Mouse (Mus musculus): ENCODE data around the gene Nfkbie. TPM values are rescaled to one million over a fixed set of nuclear protein-coding genes. Genes with fewer than 3 reads are reported as not detected.

Gene Nfkbie
- total and polyA plus RNA-seq, 3 experiments: 78.7 to 136 (median 90.0) TPM

- H3K9me3 ChIP-seq (replicated peaks; ENCODE audit: low read length): no peaks in the 10 kb centered on the region
- H3K4me3 ChIP-seq (replicated peaks in 1 of 3; ENCODE audit: low read depth in 2 of 3, low read length in 2 of 3, poor library complexity in 1 of 3): peak overlapping the region; percentile 90 to 100 (median 99)
- peak overlapping the region; percentile 55; the same call in 1 of the 2 replicates for H3K4me2 ChIP-seq (ENCODE audit: insufficient read depth, low read depth, poor library complexity, severe bottlenecking)
- H3K79me2 ChIP-seq (replicated peaks; ENCODE audit: control insufficient read depth, extremely low read depth, insufficient read depth, poor library complexity, severe bottlenecking): peaks cover 41% of the 10 kb centered on the region
- peak overlapping the region; percentile 99 for H3K9ac ChIP-seq (ENCODE audit: insufficient read depth, low read depth)
- dilution Hi-C loops (cut with MboI; ENCODE audit: extremely low pct_ligation_motif_present, extremely low pct_unique_long_range_greater_than_20kb, low sequenced_read_pairs) (no loop called here), in situ Hi-C loops (cut with MboI; ENCODE audit: low pct_ligation_motif_present, low pct_unique_long_range_greater_than_20kb, low sequenced_read_pairs) (loop anchor here (5.0 kb wide), 1 partner anchor 79 kb away; the partner anchor contains the start of gene Spats1)
- peak overlapping the region; percentile 99 for H3K27ac ChIP-seq (ENCODE audit: insufficient read depth, low read depth)
- no peak for DNase-seq (ENCODE audit: extremely low read depth)
- H3K4me1 ChIP-seq (ENCODE audit: control insufficient read depth in 1 of 2, insufficient read depth in 2 of 2): peaks cover 22 to 52% of the 10 kb centered on the region in 2 experiments
- TF ChIP-seq ZNF384 (IDR thresholded peaks at IDR 0.05; ENCODE audit: low read depth, low read length) (no peak), MAX (IDR thresholded peaks at IDR 0.05; ENCODE audit: low read length) (0 out of 2 replicates have a peak, but pooled peaks have one; percentile 13), BHLHE40 (IDR thresholded peaks at IDR 0.05; ENCODE audit: low read depth, low read length) (peak; percentile 6; the same call in 1 of the 2 replicates)
- H3K27me3 ChIP-seq (replicated peaks): no peaks in the 10 kb centered on the region
- peaks cover 25 to 44% of the 10 kb centered on the region in 2 experiments for H3K36me3 ChIP-seq (replicated peaks in 1 of 2; ENCODE audit: control insufficient read depth in 1 of 2, insufficient read depth in 1 of 2, low read length in 1 of 2)
Measured at GRCm38 (mm10) chr17:45556107-45556489, 595 bp downstream of the Nfkbie start.

- H3K27ac ChIP-seq (ENCODE audit: insufficient read depth, low read depth): peak overlapping the region; percentile 99
- no peaks in the 10 kb centered on the region for H3K27me3 ChIP-seq (replicated peaks)
- dilution Hi-C loops (cut with MboI; ENCODE audit: extremely low pct_ligation_motif_present, extremely low pct_unique_long_range_greater_than_20kb, low sequenced_read_pairs): no loop called here
- H3K9ac ChIP-seq (ENCODE audit: insufficient read depth, low read depth): peak overlapping the region; percentile 99
- in situ Hi-C loops (cut with MboI; ENCODE audit: low pct_ligation_motif_present, low pct_unique_long_range_greater_than_20kb, low sequenced_read_pairs): loop anchor here (5.0 kb wide), 1 partner anchor 79 kb away; the partner anchor contains the start of gene Spats1
- TF ChIP-seq CHD1 (IDR thresholded peaks at IDR 0.05; ENCODE audit: low read depth, low read length): peak; percentile 91
- TF ChIP-seq CHD2 (IDR thresholded peaks at IDR 0.05; ENCODE audit: low read length): no peak
- TF ChIP-seq MAZ (IDR thresholded peaks at IDR 0.05; ENCODE audit: low read depth, low read length): no peak
- TF ChIP-seq UBTF (IDR thresholded peaks at IDR 0.05; ENCODE audit: low read depth, low read length): 0 out of 2 replicates have a peak, but pooled peaks have one; percentile 10
- no peak for TF ChIP-seq IRF4 (IDR thresholded peaks at IDR 0.05; ENCODE audit: low read depth, low read length)
- 0 out of 2 replicates have a peak, but pooled peaks have one; percentile 19 for TF ChIP-seq EP300 (IDR thresholded peaks at IDR 0.05; ENCODE audit: low read length)
- H3K79me2 ChIP-seq (replicated peaks; ENCODE audit: control insufficient read depth, extremely low read depth, insufficient read depth, poor library complexity, severe bottlenecking): peaks cover 41% of the 10 kb centered on the region
- no peaks in the 10 kb centered on the region for H3K9me3 ChIP-seq (replicated peaks; ENCODE audit: low read length)
- peak overlapping the region; percentile 55; the same call in 1 of the 2 replicates for H3K4me2 ChIP-seq (ENCODE audit: insufficient read depth, low read depth, poor library complexity, severe bottlenecking)
- H3K4me1 ChIP-seq (ENCODE audit: control insufficient read depth in 1 of 2, insufficient read depth in 2 of 2): peaks cover 20 to 50% of the 10 kb centered on the region in 2 experiments
- peaks cover 27 to 48% of the 10 kb centered on the region in 2 experiments for H3K36me3 ChIP-seq (replicated peaks in 1 of 2; ENCODE audit: control insufficient read depth in 1 of 2, insufficient read depth in 1 of 2, low read length in 1 of 2)
- no peak for DNase-seq (ENCODE audit: extremely low read depth)
- peak overlapping the region; percentile 90 to 100 (median 99) for H3K4me3 ChIP-seq (replicated peaks in 1 of 3; ENCODE audit: low read depth in 2 of 3, low read length in 2 of 3, poor library complexity in 1 of 3)
Measured at GRCm38 (mm10) chr17:45556514-45557245, 1.2 kb downstream of the Nfkbie start.

- Histone ChIP-seq H3K4me3 (replicated peaks in 1 of 3; ENCODE audit: low read depth in 2 of 3, low read length in 2 of 3, poor library complexity in 1 of 3) (peak overlapping the region; percentile 90 to 100 (median 99)), H3K27me3 (replicated peaks) (no peaks in the 10 kb centered on the region), H3K27ac (ENCODE audit: insufficient read depth, low read depth) (peak overlapping the region; percentile 99), H3K9me3 (replicated peaks; ENCODE audit: low read length) (no peaks in the 10 kb centered on the region), H3K9ac (ENCODE audit: insufficient read depth, low read depth) (peak overlapping the region; percentile 99), H3K4me2 (ENCODE audit: insufficient read depth, low read depth, poor library complexity, severe bottlenecking) (peak overlapping the region; percentile 80; the same call in 1 of the 2 replicates), H3K36me3 (replicated peaks in 1 of 2; ENCODE audit: control insufficient read depth in 1 of 2, insufficient read depth in 1 of 2, low read length in 1 of 2) (peaks cover 34 to 54% of the 10 kb centered on the region in 2 experiments), H3K79me2 (replicated peaks; ENCODE audit: control insufficient read depth, extremely low read depth, insufficient read depth, poor library complexity, severe bottlenecking) (peaks cover 41% of the 10 kb centered on the region), H3K4me1 (ENCODE audit: control insufficient read depth in 1 of 2, insufficient read depth in 2 of 2) (peaks cover 22 to 50% of the 10 kb centered on the region in 2 experiments)
- in situ Hi-C loops (cut with MboI; ENCODE audit: low pct_ligation_motif_present, low pct_unique_long_range_greater_than_20kb, low sequenced_read_pairs): loop anchor here (5.0 kb wide), 1 partner anchor 80 kb away; the partner anchor contains the start of gene Spats1
- DNase-seq (ENCODE audit: extremely low read depth): no peak
- dilution Hi-C loops (cut with MboI; ENCODE audit: extremely low pct_ligation_motif_present, extremely low pct_unique_long_range_greater_than_20kb, low sequenced_read_pairs): no loop called here
- TF ChIP-seq PAX5 (IDR thresholded peaks at IDR 0.05; ENCODE audit: low read length): no peak
- TF ChIP-seq KAT2A (IDR thresholded peaks at IDR 0.05; ENCODE audit: insufficient replicate concordance, low read length): no peak
- no peak for TF ChIP-seq HCFC1 (IDR thresholded peaks at IDR 0.05; ENCODE audit: low read depth, low read length)
- no peak; the same call in 1 of the 2 replicates for TF ChIP-seq MEF2A (IDR thresholded peaks at IDR 0.05; ENCODE audit: borderline replicate concordance, low read depth, low read length)
- TF ChIP-seq ZC3H11A (IDR thresholded peaks at IDR 0.05; ENCODE audit: low read depth, low read length): no peak
- no peak for TF ChIP-seq MYC (IDR thresholded peaks at IDR 0.05; ENCODE audit: low read depth, low read length)
- no peak for TF ChIP-seq MAFK (IDR thresholded peaks at IDR 0.05; ENCODE audit: insufficient replicate concordance, low read length)
- no peak for TF ChIP-seq CTCF (conservative IDR thresholded peaks at IDR 0.05 in 1 of 2, IDR thresholded peaks at IDR 0.05 in 1 of 2; ENCODE audit: low read depth in 2 of 2, low read length in 2 of 2)
- no peak for TF ChIP-seq USF2 (conservative IDR thresholded peaks at IDR 0.05; ENCODE audit: low read depth, low read length)
- TF ChIP-seq CHD1 (IDR thresholded peaks at IDR 0.05; ENCODE audit: low read depth, low read length): no peak; the same call in 1 of the 2 replicates
- TF ChIP-seq RCOR1 (conservative IDR thresholded peaks at IDR 0.05; ENCODE audit: low read depth, low read length): no peak
- TF ChIP-seq NRF1 (IDR thresholded peaks at IDR 0.05; ENCODE audit: low read depth, low read length): no peak
- TF ChIP-seq BHLHE40 (IDR thresholded peaks at IDR 0.05; ENCODE audit: low read depth, low read length): no peak; the same call in 1 of the 2 replicates
- TF ChIP-seq USF1 (IDR thresholded peaks at IDR 0.05; ENCODE audit: low read depth, low read length): no peak
- no peak for TF ChIP-seq JUN (IDR thresholded peaks at IDR 0.05; ENCODE audit: insufficient read depth, low read depth, low read length)
- no peak for TF ChIP-seq UBTF (IDR thresholded peaks at IDR 0.05; ENCODE audit: low read depth, low read length)
Measured at GRCm38 (mm10) chr17:45557246-45557824, 1.8 kb downstream of the Nfkbie start.

Data from CH12.LX (cell line).